Mouse (Mus musculus): ENCODE results near the gene Slc16a5.
"Not testable (repeated sequence)": the region's sequence is repeated elsewhere in the genome, so short reads cannot be mapped to it uniquely, and the experiment has no call there.

Slc16a5 gene

DNA sequence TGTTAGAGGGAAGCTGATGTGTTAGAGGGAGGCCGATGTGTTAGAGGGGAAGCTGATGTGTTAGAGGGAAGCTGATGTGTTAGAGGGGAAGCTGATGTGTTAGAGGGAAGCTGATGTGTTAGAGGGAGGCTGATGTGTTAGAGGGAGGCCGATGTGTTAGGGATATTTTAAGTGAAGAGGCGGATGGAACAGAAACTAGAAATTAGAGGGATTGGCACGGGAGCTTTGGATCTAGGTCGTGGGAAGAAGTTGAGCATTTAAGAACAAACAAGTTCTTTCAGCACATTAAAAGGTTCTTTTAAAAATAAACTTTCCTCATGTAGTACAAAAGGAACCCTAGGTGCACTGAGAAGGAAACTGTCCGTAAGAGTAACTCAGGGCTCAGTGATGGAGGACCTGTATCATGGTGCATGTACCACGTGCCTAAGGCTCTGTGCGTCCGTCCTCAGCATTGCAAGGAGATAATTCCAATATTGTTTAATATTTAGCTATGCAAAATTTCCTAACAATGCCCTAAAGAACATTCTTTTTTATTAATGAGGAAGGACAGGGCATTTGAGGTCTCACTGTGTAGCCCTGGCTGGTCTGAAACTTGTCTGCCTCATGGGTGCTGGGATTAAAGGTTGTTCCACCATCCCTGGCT is 16.1 kb downstream of the Slc16a5 start:
- in situ Hi-C loops (cut with MseI, MboI) = no loop called here

DNA sequence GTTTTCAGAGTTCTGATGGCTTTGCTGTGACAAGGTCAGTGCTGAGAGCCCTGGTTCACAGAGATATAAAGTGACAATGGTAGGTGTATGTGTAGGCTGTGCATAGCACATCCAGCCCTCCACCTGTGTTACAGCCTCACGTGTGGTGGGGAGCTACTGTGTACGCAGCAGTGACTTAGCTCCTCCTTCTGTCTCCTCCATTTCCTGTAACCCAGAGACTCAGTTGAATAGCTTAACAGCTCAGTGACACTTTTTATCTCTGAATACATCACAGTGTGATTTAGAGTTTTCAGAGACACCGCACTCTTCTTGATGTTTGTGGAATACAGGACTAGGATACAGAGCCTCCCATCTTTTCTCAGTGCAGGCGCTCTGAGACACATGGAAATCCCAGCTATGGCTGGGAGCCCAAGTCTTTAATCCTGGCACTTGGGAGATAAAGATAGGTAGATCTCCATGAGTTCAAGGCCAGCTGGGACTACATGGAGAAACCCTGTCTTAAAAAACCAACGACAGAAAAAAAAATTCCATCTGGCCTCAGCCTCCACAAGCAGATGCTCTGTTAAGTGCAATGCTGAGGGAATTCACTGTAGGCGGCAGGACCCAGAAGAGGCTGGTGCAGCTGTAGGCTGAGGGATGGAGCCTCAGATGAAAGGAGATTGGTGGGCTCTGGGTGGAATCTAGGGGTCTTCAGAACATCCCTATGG is 19.4 kb downstream of the Slc16a5 start:
- in situ Hi-C loops (cut with MseI, MboI) = no loop called here

GRCm38 (mm10) chr11:115483278-115483677 is 21.0 kb downstream of the Slc16a5 start:
- in situ Hi-C loops (cut with MseI, MboI) = no loop called here

DNA sequence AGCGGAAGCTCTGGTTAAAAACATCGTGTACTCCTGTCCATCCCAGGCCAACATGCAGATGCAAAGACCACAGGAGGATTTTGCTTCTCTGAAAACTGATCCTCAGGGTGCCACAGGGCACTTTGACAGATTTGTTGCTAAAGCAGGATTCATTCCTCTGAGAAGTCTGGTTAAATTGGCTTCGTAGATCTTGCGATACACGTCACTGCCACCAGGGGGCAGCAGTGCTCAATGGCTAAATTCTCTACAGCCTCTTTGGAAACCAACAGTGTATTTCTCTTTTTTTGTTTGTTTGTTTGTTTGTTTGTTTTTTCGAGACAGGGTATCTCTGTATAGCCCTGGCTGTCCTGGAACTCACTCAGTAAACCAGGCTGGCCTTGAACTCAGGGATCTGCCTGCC is 21.5 kb downstream of the Slc16a5 start:
- in situ Hi-C loops (cut with MseI, MboI) = no loop called here

GRCm38 (mm10) chr11:115485155-115485554 is 22.9 kb downstream of the Slc16a5 start:
- in situ Hi-C loops (cut with MseI, MboI) = no loop called here

- in situ Hi-C loops (cut with MseI, MboI) = no loop called here
These were observed 26.4 kb downstream of the Slc16a5 start for GRCm38 (mm10) chr11:115488551-115489104.

DNA sequence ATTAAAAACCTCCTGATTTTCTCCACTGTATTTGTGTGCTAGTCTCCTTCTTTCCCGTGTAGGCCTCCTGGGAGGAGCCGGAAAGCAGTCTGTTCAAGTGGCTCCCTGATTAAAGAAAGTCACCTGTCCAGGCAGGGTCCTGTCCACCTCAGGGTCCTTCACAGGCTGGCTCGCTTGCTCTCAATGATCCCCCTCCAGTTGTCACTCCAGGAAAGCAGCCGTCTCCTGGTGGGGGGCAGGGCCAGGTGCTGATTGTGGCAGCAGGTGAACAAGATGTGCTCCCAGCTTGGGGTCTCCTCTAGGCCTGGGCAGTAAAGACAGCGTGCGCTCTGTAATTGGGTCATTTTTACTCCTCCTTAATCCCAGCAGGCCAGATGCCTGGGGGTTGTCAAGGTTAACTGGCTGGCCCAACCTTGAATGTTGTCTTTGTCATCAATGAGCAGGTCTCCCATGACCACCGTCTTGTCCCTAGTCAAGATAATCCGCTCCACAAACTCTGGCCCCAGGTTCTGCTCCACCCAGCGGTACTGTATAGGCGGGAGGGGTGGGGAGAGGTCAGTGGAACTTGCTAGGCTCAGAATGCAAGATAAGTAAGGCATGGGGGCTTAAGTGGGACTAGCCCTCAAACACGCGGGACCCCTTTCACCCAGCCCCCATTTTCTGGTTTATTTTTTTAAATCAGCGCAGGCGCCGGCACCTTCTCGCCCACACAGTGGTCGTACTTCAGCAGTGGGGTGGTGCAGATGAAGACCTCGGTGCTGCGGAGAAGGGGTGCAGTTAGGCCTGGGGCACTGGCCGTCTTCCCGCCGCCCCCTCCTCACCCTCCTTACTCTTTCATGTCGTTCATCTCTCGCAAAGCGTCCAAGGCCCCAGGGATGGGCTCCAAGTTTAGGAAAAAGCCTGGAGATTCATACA is 28.4 kb downstream of the Slc16a5 start:
- in situ Hi-C loops (cut with MseI, MboI) = no loop called here

GRCm38 (mm10) chr11:115491356-115492083 is 29.2 kb downstream of the Slc16a5 start, which contains the start of gene Nt5c:
TSS of gene Nt5c (minus strand) at chr11:115491862.
- in situ Hi-C loops (cut with MseI, MboI) = no loop called here

GRCm38 (mm10) chr11:115492387-115492786 is 30.1 kb downstream of the Slc16a5 start:
- in situ Hi-C loops (cut with MseI, MboI) = no loop called here

DNA sequence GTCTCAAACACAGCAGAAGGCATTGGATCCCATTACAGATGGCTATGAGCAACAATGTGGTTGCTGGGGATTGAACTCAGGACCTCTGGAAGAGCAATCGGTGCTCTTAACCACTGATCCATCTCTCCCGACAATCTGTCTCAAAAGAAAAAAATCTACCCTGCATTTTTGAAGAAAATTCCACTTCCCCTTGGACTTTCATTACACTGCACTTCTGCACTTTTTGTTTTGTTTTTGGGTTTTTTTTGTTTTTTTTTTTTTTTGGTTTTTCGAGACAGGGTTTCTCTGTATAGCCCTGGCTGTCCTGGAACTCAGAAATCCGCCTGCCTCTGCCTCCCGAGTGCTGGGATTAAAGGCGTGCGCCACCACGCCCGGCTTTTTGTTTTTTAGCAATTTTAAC is 34.3 kb downstream of the Slc16a5 start:
- in situ Hi-C loops (cut with MseI, MboI) = not testable (repeated sequence)

DNA sequence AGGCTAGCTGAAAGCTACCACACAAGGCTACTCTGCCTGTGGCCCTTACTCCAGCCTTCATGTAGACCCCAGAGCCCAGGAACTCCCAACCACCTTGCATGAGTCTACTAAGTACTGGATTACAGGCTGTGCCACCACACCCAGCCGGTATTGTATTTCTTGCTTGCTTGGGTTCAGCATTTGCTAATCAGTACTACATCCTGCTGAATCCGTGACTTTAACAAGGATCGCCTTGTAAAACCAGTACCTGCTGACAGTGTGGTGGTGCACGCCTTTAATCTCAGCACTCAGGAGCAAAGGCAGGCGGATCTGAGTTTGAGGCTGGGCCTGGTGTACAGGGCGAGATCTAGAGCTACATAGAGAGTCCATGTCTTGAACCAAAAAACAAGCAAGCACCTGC is 40.4 kb downstream of the Slc16a5 start:
- in situ Hi-C loops (cut with MseI, MboI) = no loop called here

GRCm38 (mm10) chr11:115506586-115506985 is 44.3 kb downstream of the Slc16a5 start:
- in situ Hi-C loops (cut with MseI, MboI) = no loop called here

DNA sequence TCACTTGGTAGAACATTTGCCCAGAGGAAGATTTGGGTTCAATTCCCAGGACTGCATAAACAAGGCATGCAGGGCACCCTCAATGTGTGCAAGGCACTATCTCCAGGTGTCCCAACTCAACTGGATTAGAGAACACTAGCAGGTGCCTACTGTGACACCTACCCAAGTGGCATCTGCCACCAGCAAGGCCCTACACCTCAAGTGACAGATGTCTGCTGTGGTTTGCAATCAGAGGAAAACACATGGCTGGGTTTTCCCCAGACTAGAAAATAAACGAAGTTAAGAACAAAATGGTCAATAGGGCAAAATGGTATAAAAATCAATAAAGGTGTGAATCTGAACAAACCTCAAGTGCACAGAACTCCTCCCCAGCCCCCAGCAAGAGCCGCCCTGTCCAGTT is 45.8 kb downstream of the Slc16a5 start:
- in situ Hi-C loops (cut with MseI, MboI) = no loop called here

DNA sequence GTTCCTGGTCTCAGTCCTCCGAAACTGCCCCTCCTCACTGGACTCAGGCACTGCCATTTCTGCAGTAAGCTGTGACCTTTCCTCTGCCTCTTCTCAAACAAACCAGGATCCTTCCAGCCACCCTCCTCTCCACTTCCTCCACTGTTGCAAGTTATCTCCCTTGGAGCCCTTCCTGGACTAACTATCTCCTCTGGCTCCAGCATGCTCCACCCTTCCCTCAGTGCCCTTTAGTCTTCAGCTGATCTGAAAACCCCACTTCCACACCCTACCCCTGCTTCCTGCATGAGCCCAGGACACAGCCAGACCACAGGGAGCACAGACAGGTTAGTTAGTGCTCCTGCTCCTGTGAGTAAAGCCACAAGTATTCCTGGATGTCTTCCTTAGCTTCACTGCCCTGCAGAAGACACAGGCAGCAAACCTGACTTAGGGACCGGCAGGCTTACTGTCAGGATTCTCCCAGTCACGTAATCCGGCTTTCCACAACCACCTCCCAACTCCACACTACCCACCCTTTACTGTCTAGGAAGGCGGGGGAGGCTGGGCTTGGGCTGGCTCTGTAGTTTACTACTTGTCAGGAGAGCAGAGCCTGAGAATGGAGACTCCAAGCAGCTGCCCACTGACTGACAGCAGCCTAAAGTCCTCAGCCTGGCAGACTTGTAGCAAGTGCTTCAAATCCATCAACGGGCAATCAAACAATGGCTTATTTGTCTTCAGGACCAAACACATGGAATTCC is 47.7 kb downstream of the Slc16a5 start:
- in situ Hi-C loops (cut with MseI, MboI) = no loop called here

GRCm38 (mm10) chr11:115510507-115510888 is 48.2 kb downstream of the Slc16a5 start:
- in situ Hi-C loops (cut with MseI, MboI) = no loop called here

DNA sequence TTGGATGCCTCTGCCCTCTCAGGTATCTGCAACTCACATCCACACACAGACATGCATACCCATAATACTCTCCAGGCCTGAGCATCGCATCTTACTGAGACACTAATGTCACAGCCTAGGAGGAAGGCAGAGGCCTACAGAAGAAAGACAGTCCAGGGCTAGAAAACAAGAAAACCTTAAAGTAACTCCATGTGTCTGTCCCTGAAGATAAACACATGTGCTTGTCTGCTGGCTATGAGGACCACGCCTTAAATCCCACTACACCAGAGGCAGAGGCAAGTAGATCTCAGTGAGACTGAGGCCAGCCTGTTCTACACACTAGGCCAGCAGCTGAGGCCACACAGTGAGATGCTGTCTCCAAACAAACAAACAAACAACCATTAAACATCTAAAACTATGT is 48.8 kb downstream of the Slc16a5 start:
- in situ Hi-C loops (cut with MseI, MboI) = no loop called here

GRCm38 (mm10) chr11:115512004-115512403 is 49.7 kb downstream of the Slc16a5 start:
- in situ Hi-C loops (cut with MseI, MboI) = no loop called here

DNA sequence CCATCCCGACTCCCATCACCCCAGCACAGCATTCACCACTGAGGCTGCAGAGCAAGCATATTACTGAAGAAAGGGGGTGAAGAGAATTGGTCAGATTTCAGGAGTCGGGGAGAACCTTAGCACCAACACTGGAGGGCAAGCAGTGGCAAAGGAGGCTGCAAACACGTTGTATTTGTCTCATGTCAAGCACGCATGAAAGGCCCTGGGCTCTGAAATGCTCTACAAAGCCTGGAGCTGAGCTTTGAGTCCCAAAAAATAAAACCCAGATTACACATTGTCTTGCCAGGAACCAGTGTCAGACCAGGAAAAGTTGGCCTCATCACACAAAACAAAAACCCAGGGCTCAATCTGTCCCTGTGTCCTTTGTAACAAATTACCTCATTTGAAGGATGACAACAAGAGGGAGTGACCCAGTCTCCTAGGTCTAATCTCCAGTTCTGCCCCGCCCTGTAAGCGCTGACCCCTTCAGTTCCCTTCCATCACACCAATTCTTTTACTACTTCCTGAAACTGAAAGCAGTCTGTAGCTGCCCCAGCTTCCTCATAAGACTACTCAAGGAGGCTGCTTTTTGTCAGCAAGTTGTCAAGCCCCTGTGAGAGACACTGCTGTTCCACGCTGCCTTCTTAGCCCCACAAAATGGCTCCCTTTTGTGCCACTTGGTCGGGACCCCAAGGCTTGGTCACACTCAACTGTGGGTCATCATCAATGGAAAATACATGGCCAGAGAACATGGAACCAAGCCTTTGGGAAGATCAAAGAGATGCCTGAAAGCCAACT is 50.3 kb downstream of the Slc16a5 start:
- in situ Hi-C loops (cut with MseI, MboI) = no loop called here

- in situ Hi-C loops (cut with MseI, MboI) = no loop called here
These were observed 51.3 kb downstream of the Slc16a5 start for GRCm38 (mm10) chr11:115513271-115514237.
